Mouse (Mus musculus): Measurements from ENCODE around the gene St6galnac6. TPM values are rescaled to one million over a fixed set of nuclear protein-coding genes. Genes with fewer than 3 reads are reported as not detected.

St6galnac6 gene
- polyA plus RNA-seq, 1 experiment from 2014 or later, result 28.5 TPM

- Histone ChIP-seq H3K27ac (peak overlapping the region; percentile 71), H3K4me3 (no peak overlapping the region), H3K9ac (peak overlapping the region; percentile 19; the same call in 1 of the 2 replicates), H3K4me1 (replicated peaks) (peaks cover 36% of the 10 kb centered on the region), H3K9me3 (replicated peaks) (no peaks in the 10 kb centered on the region), H3K4me2 (no peak overlapping the region), H3K27me3 (no peaks in the 10 kb centered on the region), H3K36me3 (peaks cover 8% of the 10 kb centered on the region; the same call in 1 of the 2 replicates)
- no peak for ATAC-seq (replicated peaks; ENCODE audit: insufficient number of reproducible peaks, insufficient read depth, low FRiP score, low read depth)
- WGBS, result 41% methylated on average over 5 of the region's 5 CpGs
Observed at GRCm38 (mm10) chr2:32662291-32662690, 62.8 kb downstream of the St6galnac6 start.

GRCm38 (mm10) chr2:32665345-32665744 is 65.8 kb downstream of the St6galnac6 start:
- no peak overlapping the region for H3K4me3 ChIP-seq
- no peak overlapping the region for H3K9ac ChIP-seq
- H3K27me3 ChIP-seq, result no peaks in the 10 kb centered on the region
- H3K9me3 ChIP-seq (replicated peaks), result no peaks in the 10 kb centered on the region
- no peak overlapping the region for H3K4me2 ChIP-seq
- peak overlapping the region; percentile 58 for H3K27ac ChIP-seq
- ATAC-seq (replicated peaks; ENCODE audit: insufficient number of reproducible peaks, insufficient read depth, low FRiP score, low read depth), result no peak
- H3K4me1 ChIP-seq (replicated peaks), result peaks cover 51% of the 10 kb centered on the region
- 56% methylated on average over 8 of the region's 8 CpGs for WGBS
- H3K36me3 ChIP-seq, result peaks cover 8% of the 10 kb centered on the region; the same call in 1 of the 2 replicates

GRCm38 (mm10) chr2:32665853-32666252 is 66.3 kb downstream of the St6galnac6 start:
- WGBS, result 75% methylated on average over 6 of the region's 6 CpGs
- Histone ChIP-seq H3K9me3 (replicated peaks) (no peaks in the 10 kb centered on the region), H3K27me3 (no peaks in the 10 kb centered on the region), H3K9ac (no peak overlapping the region), H3K27ac (peak overlapping the region; percentile 58), H3K4me3 (no peak overlapping the region), H3K4me1 (replicated peaks) (peaks cover 47% of the 10 kb centered on the region), H3K4me2 (no peak overlapping the region), H3K36me3 (peaks cover 13% of the 10 kb centered on the region; the same call in 1 of the 2 replicates)
- no peak for ATAC-seq (replicated peaks; ENCODE audit: insufficient number of reproducible peaks, insufficient read depth, low FRiP score, low read depth)

- ATAC-seq (replicated peaks; ENCODE audit: insufficient number of reproducible peaks, insufficient read depth, low FRiP score, low read depth), result peak; percentile 66
- Histone ChIP-seq H3K9ac (no peak overlapping the region), H3K4me1 (replicated peaks) (peaks cover 32% of the 10 kb centered on the region), H3K36me3 (peaks cover 22% of the 10 kb centered on the region; the same call in 1 of the 2 replicates), H3K27ac (peak overlapping the region; percentile 63), H3K27me3 (no peaks in the 10 kb centered on the region), H3K9me3 (replicated peaks) (no peaks in the 10 kb centered on the region), H3K4me3 (no peak overlapping the region), H3K4me2 (no peak overlapping the region)
- WGBS, result 25% methylated on average over 11 of the region's 11 CpGs
Observed at GRCm38 (mm10) chr2:32667775-32668174, 68.3 kb downstream of the St6galnac6 start.

- H3K9ac ChIP-seq, result no peak overlapping the region
- no peak overlapping the region for H3K4me2 ChIP-seq
- peaks cover 23% of the 10 kb centered on the region; the same call in 1 of the 2 replicates for H3K36me3 ChIP-seq
- peaks cover 33% of the 10 kb centered on the region for H3K4me1 ChIP-seq (replicated peaks)
- H3K9me3 ChIP-seq (replicated peaks), result no peaks in the 10 kb centered on the region
- no peaks in the 10 kb centered on the region for H3K27me3 ChIP-seq
- ATAC-seq (replicated peaks; ENCODE audit: insufficient number of reproducible peaks, insufficient read depth, low FRiP score, low read depth), result no peak
- 81% methylated on average over 7 of the region's 7 CpGs for WGBS
- no peak overlapping the region for H3K4me3 ChIP-seq
- H3K27ac ChIP-seq, result peak overlapping the region; percentile 63
Observed at GRCm38 (mm10) chr2:32668176-32668575, 68.7 kb downstream of the St6galnac6 start.

GRCm38 (mm10) chr2:32669876-32670275 is 70.4 kb downstream of the St6galnac6 start:
- H3K27me3 ChIP-seq, result no peaks in the 10 kb centered on the region
- 62% methylated on average over 3 of the region's 3 CpGs for WGBS
- no peaks in the 10 kb centered on the region for H3K9me3 ChIP-seq (replicated peaks)
- no peak overlapping the region for H3K9ac ChIP-seq
- peaks cover 35% of the 10 kb centered on the region for H3K4me1 ChIP-seq (replicated peaks)
- H3K4me2 ChIP-seq, result no peak overlapping the region
- H3K4me3 ChIP-seq, result no peak overlapping the region
- peaks cover 39% of the 10 kb centered on the region for H3K36me3 ChIP-seq
- no peak overlapping the region for H3K27ac ChIP-seq
- no peak for ATAC-seq (replicated peaks; ENCODE audit: insufficient number of reproducible peaks, insufficient read depth, low FRiP score, low read depth)

MicroRNAs within 50 kb of the gene (microRNA counts, 519-probe panel; counts per million panel counts)
- not detected for microRNA mmu-miR-1954

Small RNA genes lying within 50 kb of the gene (microRNA-seq; reads per million reads assigned to microRNA genes)
- not detected for gene Mir1954

Other genes with a start within 250 kb of the St6galnac6 start
- 30.9 and 46.0 TPM in 2 replicates for gene Ciz1, start 247.4 kb upstream of the St6galnac6 start, polyA plus RNA-seq (2015; fragmentation: Nextera tagmentation; extraction: Ambion mirVana)
- 1.9 and 5.4 TPM in 2 replicates for gene Dnm1, start 246.4 kb upstream of the St6galnac6 start, polyA plus RNA-seq (2015; fragmentation: Nextera tagmentation; extraction: Ambion mirVana)
- gene 1110008P14Rik, start 217.8 kb upstream of the St6galnac6 start, polyA plus RNA-seq (2015; fragmentation: Nextera tagmentation; extraction: Ambion mirVana), result 43.9 and 46.0 TPM in 2 replicates
- 2.2 and 2.8 TPM in 2 replicates for gene Lcn2, start 211.5 kb upstream of the St6galnac6 start, polyA plus RNA-seq (2015; fragmentation: Nextera tagmentation; extraction: Ambion mirVana)
- 38.2 and 41.8 TPM in 2 replicates for gene Ptges2, start 203.8 kb upstream of the St6galnac6 start, polyA plus RNA-seq (2015; fragmentation: Nextera tagmentation; extraction: Ambion mirVana)
- gene Naif1, start 149.3 kb upstream of the St6galnac6 start, polyA plus RNA-seq (2015; fragmentation: Nextera tagmentation; extraction: Ambion mirVana), result 4.0 and 5.1 TPM in 2 replicates
- 9.1 and 12.1 TPM in 2 replicates for gene Slc25a25, start 148.3 kb upstream of the St6galnac6 start, polyA plus RNA-seq (2015; fragmentation: Nextera tagmentation; extraction: Ambion mirVana)
- gene Fam102a, start 64.4 kb upstream of the St6galnac6 start, polyA plus RNA-seq (2015; fragmentation: Nextera tagmentation; extraction: Ambion mirVana), result 4.8 and 8.6 TPM in 2 replicates
- 62.0 and 71.0 TPM in 2 replicates for gene Dpm2, start 28.9 kb upstream of the St6galnac6 start, polyA plus RNA-seq (2015; fragmentation: Nextera tagmentation; extraction: Ambion mirVana)
- gene Pip5kl1, start 24.9 kb upstream of the St6galnac6 start, polyA plus RNA-seq (2015; fragmentation: Nextera tagmentation; extraction: Ambion mirVana), result 0.23 TPM in 1 of 2 replicates, not detected in the other
- gene 9430097D07Rik, start 24.0 kb upstream of the St6galnac6 start, polyA plus RNA-seq (2015; fragmentation: Nextera tagmentation; extraction: Ambion mirVana), result 0.08 TPM in 1 of 2 replicates, not detected in the other
- gene St6galnac4, start 12.6 kb upstream of the St6galnac6 start, polyA plus RNA-seq (2015; fragmentation: Nextera tagmentation; extraction: Ambion mirVana), result 33.5 and 38.7 TPM in 2 replicates
- gene Ak1, start 22.0 kb downstream of the St6galnac6 start, polyA plus RNA-seq (2015; fragmentation: Nextera tagmentation; extraction: Ambion mirVana), result 360 and 390 TPM in 2 replicates
- 144 and 163 TPM in 2 replicates for gene Eng, start 46.9 kb downstream of the St6galnac6 start, polyA plus RNA-seq (2015; fragmentation: Nextera tagmentation; extraction: Ambion mirVana)
- 13.8 and 19.7 TPM in 2 replicates for gene Fpgs, start 104.4 kb downstream of the St6galnac6 start, polyA plus RNA-seq (2015; fragmentation: Nextera tagmentation; extraction: Ambion mirVana)
- 45.5 and 66.6 TPM in 2 replicates for gene Cdk9, start 113.4 kb downstream of the St6galnac6 start, polyA plus RNA-seq (2015; fragmentation: Nextera tagmentation; extraction: Ambion mirVana)
- gene Sh2d3c, start 121.3 kb downstream of the St6galnac6 start, polyA plus RNA-seq (2015; fragmentation: Nextera tagmentation; extraction: Ambion mirVana), result 25.7 and 33.4 TPM in 2 replicates
- gene 6330409D20Rik, start 141.3 kb downstream of the St6galnac6 start, polyA plus RNA-seq (2015; fragmentation: Nextera tagmentation; extraction: Ambion mirVana), result 0.16 TPM in 1 of 2 replicates, not detected in the other
- 31.2 and 41.1 TPM in 2 replicates for gene Tor2a, start 157.5 kb downstream of the St6galnac6 start, polyA plus RNA-seq (2015; fragmentation: Nextera tagmentation; extraction: Ambion mirVana)
- gene Ttc16, start 175.9 kb downstream of the St6galnac6 start, polyA plus RNA-seq (2015; fragmentation: Nextera tagmentation; extraction: Ambion mirVana), result 0.15 and 0.32 TPM in 2 replicates
- 3.0 and 4.8 TPM in 2 replicates for gene Ptrh1, start 176.1 kb downstream of the St6galnac6 start, polyA plus RNA-seq (2015; fragmentation: Nextera tagmentation; extraction: Ambion mirVana)
- gene Cfap157, start 184.7 kb downstream of the St6galnac6 start, polyA plus RNA-seq (2015; fragmentation: Nextera tagmentation; extraction: Ambion mirVana), result 0.16 and 0.52 TPM in 2 replicates
- 23.8 and 28.3 TPM in 2 replicates for gene Stxbp1, start 247.5 kb downstream of the St6galnac6 start, polyA plus RNA-seq (2015; fragmentation: Nextera tagmentation; extraction: Ambion mirVana)

Measured in heart, embryonic 15.5 days (tissue).